Mouse (Mus musculus): ENCODE results near the gene Wdfy3.

GRCm38 (mm10) chr5:101887989-101888388 lies 181.7 kb downstream of the Wdfy3 start:
- TF ChIP-seq CTCF (IDR thresholded peaks at IDR 0.05; ENCODE audit: borderline replicate concordance, extremely low read depth, insufficient read depth, insufficient read length), result no peak
- TF ChIP-seq POLR2A (IDR thresholded peaks at IDR 0.05; ENCODE audit: borderline replicate concordance, extremely low read depth, insufficient read depth, insufficient read length, poor library complexity, severe bottlenecking), result no peak

Data from brain, embryonic 14.5 days (tissue).